Mouse (Mus musculus): ENCODE data around the gene P2rx2. TPM values are rescaled to one million over a fixed set of nuclear protein-coding genes. Genes with fewer than 3 reads are reported as not detected.

Gene P2rx2
- polyA plus RNA-seq, 1 experiment from 2014 or later = 0.29 TPM

- H3K9me3 ChIP-seq (replicated peaks; ENCODE audit: control insufficient read depth, low read length) = no peaks in the 10 kb centered on the region
- WGBS = 83% methylated on average over 15 of the region's 15 CpGs
- no peak overlapping the region for H3K4me2 ChIP-seq (ENCODE audit: low read depth, low read length)
- H3K9ac ChIP-seq (ENCODE audit: low read length) = no peak overlapping the region
- no peak overlapping the region for H3K27ac ChIP-seq (ENCODE audit: low read length)
- H3K4me3 ChIP-seq (ENCODE audit: low read length) = no peak overlapping the region
- no peaks in the 10 kb centered on the region for H3K27me3 ChIP-seq (ENCODE audit: control insufficient read depth, insufficient read depth, low read length)
- ATAC-seq (replicated peaks; ENCODE audit: extremely low read depth, insufficient read depth, low FRiP score) = no peak
- H3K4me1 ChIP-seq (ENCODE audit: control insufficient read depth, insufficient read depth, low read length) = no peaks in the 10 kb centered on the region
- peaks cover 17% of the 10 kb centered on the region for H3K36me3 ChIP-seq (ENCODE audit: control insufficient read depth, insufficient read depth)
These were observed 36.1 kb upstream of the P2rx2 start for GRCm38 (mm10) chr5:110379086-110379485.

GRCm38 (mm10) chr5:110378181-110378583, 35.2 kb upstream of the P2rx2 start:
- Histone ChIP-seq H3K9ac (ENCODE audit: low read length) (0 out of 2 replicates have a peak overlapping the region, but pooled peaks have one; percentile 12), H3K27me3 (ENCODE audit: control insufficient read depth, insufficient read depth, low read length) (no peaks in the 10 kb centered on the region), H3K36me3 (ENCODE audit: control insufficient read depth, insufficient read depth) (peaks cover 22% of the 10 kb centered on the region), H3K9me3 (replicated peaks; ENCODE audit: control insufficient read depth, low read length) (no peaks in the 10 kb centered on the region), H3K4me2 (ENCODE audit: low read depth, low read length) (no peak overlapping the region), H3K4me1 (ENCODE audit: control insufficient read depth, insufficient read depth, low read length) (no peaks in the 10 kb centered on the region), H3K4me3 (ENCODE audit: low read length) (no peak overlapping the region), H3K27ac (ENCODE audit: low read length) (no peak overlapping the region)
- 50% methylated on average over 20 of the region's 20 CpGs for WGBS
- ATAC-seq (replicated peaks; ENCODE audit: extremely low read depth, insufficient read depth, low FRiP score) = peak; percentile 57

GRCm38 (mm10) chr5:110376802-110377433, 33.9 kb upstream of the P2rx2 start:
- peaks cover 22% of the 10 kb centered on the region for H3K36me3 ChIP-seq (ENCODE audit: control insufficient read depth, insufficient read depth)
- no peak for ATAC-seq (replicated peaks; ENCODE audit: extremely low read depth, insufficient read depth, low FRiP score)
- WGBS = 53% methylated on average over 8 of the region's 8 CpGs
- no peak overlapping the region for H3K4me2 ChIP-seq (ENCODE audit: low read depth, low read length)
- no peaks in the 10 kb centered on the region for H3K4me1 ChIP-seq (ENCODE audit: control insufficient read depth, insufficient read depth, low read length)
- H3K27me3 ChIP-seq (ENCODE audit: control insufficient read depth, insufficient read depth, low read length) = no peaks in the 10 kb centered on the region
- H3K27ac ChIP-seq (ENCODE audit: low read length) = no peak overlapping the region
- no peak overlapping the region for H3K4me3 ChIP-seq (ENCODE audit: low read length)
- H3K9me3 ChIP-seq (replicated peaks; ENCODE audit: control insufficient read depth, low read length) = no peaks in the 10 kb centered on the region
- H3K9ac ChIP-seq (ENCODE audit: low read length) = no peak overlapping the region

- no peaks in the 10 kb centered on the region for H3K27me3 ChIP-seq (ENCODE audit: control insufficient read depth, insufficient read depth, low read length)
- ATAC-seq (replicated peaks; ENCODE audit: extremely low read depth, insufficient read depth, low FRiP score) = peak; percentile 20; the same call in 1 of the 2 replicates
- H3K4me2 ChIP-seq (ENCODE audit: low read depth, low read length) = peak overlapping the region; percentile 95
- no peaks in the 10 kb centered on the region for H3K4me1 ChIP-seq (ENCODE audit: control insufficient read depth, insufficient read depth, low read length)
- H3K27ac ChIP-seq (ENCODE audit: low read length) = no peak overlapping the region
- WGBS = 49% methylated on average over 11 of the region's 11 CpGs
- peak overlapping the region; percentile 75 for H3K9ac ChIP-seq (ENCODE audit: low read length)
- H3K9me3 ChIP-seq (replicated peaks; ENCODE audit: control insufficient read depth, low read length) = no peaks in the 10 kb centered on the region
- peaks cover 6% of the 10 kb centered on the region; the same call in 1 of the 2 replicates for H3K36me3 ChIP-seq (ENCODE audit: control insufficient read depth, insufficient read depth)
- H3K4me3 ChIP-seq (ENCODE audit: low read length) = peak overlapping the region; percentile 59
These were observed 21.0 kb upstream of the P2rx2 start for GRCm38 (mm10) chr5:110363822-110364545.

- 3% methylated on average over 72 of the region's 72 CpGs for WGBS
- ATAC-seq (replicated peaks; ENCODE audit: extremely low read depth, insufficient read depth, low FRiP score) = peak; percentile 89
- Histone ChIP-seq H3K27ac (ENCODE audit: low read length) (peak overlapping the region; percentile 21; the same call in 1 of the 2 replicates), H3K9ac (ENCODE audit: low read length) (peak overlapping the region; percentile 75), H3K4me1 (ENCODE audit: control insufficient read depth, insufficient read depth, low read length) (no peaks in the 10 kb centered on the region), H3K27me3 (ENCODE audit: control insufficient read depth, insufficient read depth, low read length) (no peaks in the 10 kb centered on the region), H3K36me3 (ENCODE audit: control insufficient read depth, insufficient read depth) (peaks cover 6% of the 10 kb centered on the region; the same call in 1 of the 2 replicates), H3K9me3 (replicated peaks; ENCODE audit: control insufficient read depth, low read length) (no peaks in the 10 kb centered on the region), H3K4me3 (ENCODE audit: low read length) (peak overlapping the region; percentile 59), H3K4me2 (ENCODE audit: low read depth, low read length) (peak overlapping the region; percentile 95)
These were observed 20.3 kb upstream of the P2rx2 start for GRCm38 (mm10) chr5:110363179-110363821.

- peak overlapping the region; percentile 59 for H3K4me3 ChIP-seq (ENCODE audit: low read length)
- no peaks in the 10 kb centered on the region for H3K9me3 ChIP-seq (replicated peaks; ENCODE audit: control insufficient read depth, low read length)
- WGBS = 1% methylated on average over 28 of the region's 28 CpGs
- H3K36me3 ChIP-seq (ENCODE audit: control insufficient read depth, insufficient read depth) = peaks cover 6% of the 10 kb centered on the region; the same call in 1 of the 2 replicates
- H3K4me2 ChIP-seq (ENCODE audit: low read depth, low read length) = peak overlapping the region; percentile 95
- H3K27me3 ChIP-seq (ENCODE audit: control insufficient read depth, insufficient read depth, low read length) = no peaks in the 10 kb centered on the region
- no peak; the same call in 1 of the 2 replicates for ATAC-seq (replicated peaks; ENCODE audit: extremely low read depth, insufficient read depth, low FRiP score)
- H3K27ac ChIP-seq (ENCODE audit: low read length) = no peak overlapping the region
- H3K4me1 ChIP-seq (ENCODE audit: control insufficient read depth, insufficient read depth, low read length) = no peaks in the 10 kb centered on the region
- peak overlapping the region; percentile 75 for H3K9ac ChIP-seq (ENCODE audit: low read length)
These were observed 19.8 kb upstream of the P2rx2 start for GRCm38 (mm10) chr5:110362813-110363178.

GRCm38 (mm10) chr5:110361465-110361864, 18.5 kb upstream of the P2rx2 start:
- 58% methylated on average over 6 of the region's 6 CpGs for WGBS
- H3K4me3 ChIP-seq (ENCODE audit: low read length) = no peak overlapping the region
- no peak for ATAC-seq (replicated peaks; ENCODE audit: extremely low read depth, insufficient read depth, low FRiP score)
- H3K9me3 ChIP-seq (replicated peaks; ENCODE audit: control insufficient read depth, low read length) = no peaks in the 10 kb centered on the region
- H3K27me3 ChIP-seq (ENCODE audit: control insufficient read depth, insufficient read depth, low read length) = no peaks in the 10 kb centered on the region
- H3K9ac ChIP-seq (ENCODE audit: low read length) = no peak overlapping the region
- no peaks in the 10 kb centered on the region for H3K36me3 ChIP-seq (ENCODE audit: control insufficient read depth, insufficient read depth)
- no peak overlapping the region for H3K4me2 ChIP-seq (ENCODE audit: low read depth, low read length)
- no peak overlapping the region for H3K27ac ChIP-seq (ENCODE audit: low read length)
- no peaks in the 10 kb centered on the region for H3K4me1 ChIP-seq (ENCODE audit: control insufficient read depth, insufficient read depth, low read length)

GRCm38 (mm10) chr5:110357531-110358179, 14.6 kb upstream of the P2rx2 start:
- H3K9me3 ChIP-seq (replicated peaks; ENCODE audit: control insufficient read depth, low read length) = no peaks in the 10 kb centered on the region
- no peak for ATAC-seq (replicated peaks; ENCODE audit: extremely low read depth, insufficient read depth, low FRiP score)
- no peaks in the 10 kb centered on the region for H3K4me1 ChIP-seq (ENCODE audit: control insufficient read depth, insufficient read depth, low read length)
- no peak overlapping the region for H3K4me3 ChIP-seq (ENCODE audit: low read length)
- no peak overlapping the region for H3K4me2 ChIP-seq (ENCODE audit: low read depth, low read length)
- 41% methylated on average over 9 of the region's 9 CpGs for WGBS
- no peak overlapping the region for H3K27ac ChIP-seq (ENCODE audit: low read length)
- no peak overlapping the region for H3K9ac ChIP-seq (ENCODE audit: low read length)
- H3K27me3 ChIP-seq (ENCODE audit: control insufficient read depth, insufficient read depth, low read length) = no peaks in the 10 kb centered on the region; the same call in 1 of the 2 replicates
- no peaks in the 10 kb centered on the region for H3K36me3 ChIP-seq (ENCODE audit: control insufficient read depth, insufficient read depth)

Measured in heart, embryonic 16.5 days (tissue).